Mouse (Mus musculus) ovary, postnatal 14 days (tissue): ENCODE results near the gene Taf3.

Experiments
- DNase-seq: peaks from one replicate; pipeline ENCODE4 v3.0.0; 2022; ENCODE audit warnings: low spot score

Taf3 gene

GRCm38 (mm10) chr2:9875676-9876357, 172.6 kb downstream of the Taf3 start:
- DNase-seq: no peak

DNA sequence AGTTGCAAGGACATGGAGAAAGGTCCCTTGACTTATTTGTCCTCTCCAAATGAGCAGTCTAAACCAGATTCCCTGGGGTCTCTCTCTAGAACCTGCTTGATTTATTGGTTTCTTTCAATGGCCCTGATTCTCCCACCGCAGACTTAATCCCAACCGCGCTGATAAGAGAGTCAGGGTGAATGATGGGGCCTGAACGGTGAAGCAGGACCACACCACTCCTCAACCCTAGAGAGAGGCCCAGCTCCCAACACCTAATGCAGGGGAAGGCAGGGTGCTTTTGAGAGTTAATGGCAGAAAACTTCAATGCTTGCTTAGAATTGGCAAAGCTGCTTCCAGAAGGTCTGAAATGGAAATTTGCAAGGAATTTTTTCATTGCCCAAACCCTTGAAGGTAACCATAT, 173.2 kb downstream of the Taf3 start:
- no peak for DNase-seq

DNA sequence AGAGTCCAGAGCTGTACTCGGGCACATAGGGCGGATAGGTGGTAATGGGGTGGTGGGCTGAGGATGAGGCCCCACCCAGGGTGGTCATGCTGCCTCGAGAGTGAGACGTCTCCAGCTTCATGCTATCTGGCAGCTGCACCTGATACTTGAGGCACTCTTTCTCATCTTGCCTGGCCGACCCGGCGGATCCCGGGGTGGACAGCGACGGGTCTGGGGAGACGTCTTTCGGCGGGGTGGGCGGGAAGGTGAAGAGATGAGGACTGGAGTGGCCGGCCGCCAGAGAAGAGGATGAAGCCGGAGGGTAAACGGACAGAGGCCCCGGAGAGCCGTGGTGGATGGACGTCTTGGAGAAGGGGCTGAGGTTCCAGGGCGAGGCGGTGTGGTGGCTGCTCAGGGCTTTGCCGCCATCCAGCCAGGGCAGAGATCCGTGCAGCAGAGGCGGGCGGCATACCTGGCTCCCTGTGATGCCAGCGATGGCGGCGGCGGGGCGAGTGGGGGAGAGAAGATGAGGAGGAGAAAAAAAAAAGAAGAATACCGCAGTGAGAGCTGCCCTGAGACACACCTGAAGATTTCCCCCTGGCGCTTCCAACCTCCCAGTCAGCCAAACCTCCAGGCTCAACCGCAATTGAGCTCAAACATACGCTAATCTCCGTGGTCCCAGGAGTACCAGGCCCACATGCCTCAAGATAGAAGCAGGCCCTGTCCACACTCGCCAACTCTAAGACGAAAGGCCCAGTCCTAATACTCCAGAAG, 173.8 kb downstream of the Taf3 start:
- no peak for DNase-seq

GRCm38 (mm10) chr2:9873757-9874156, 174.6 kb downstream of the Taf3 start:
- DNase-seq: no peak

DNA sequence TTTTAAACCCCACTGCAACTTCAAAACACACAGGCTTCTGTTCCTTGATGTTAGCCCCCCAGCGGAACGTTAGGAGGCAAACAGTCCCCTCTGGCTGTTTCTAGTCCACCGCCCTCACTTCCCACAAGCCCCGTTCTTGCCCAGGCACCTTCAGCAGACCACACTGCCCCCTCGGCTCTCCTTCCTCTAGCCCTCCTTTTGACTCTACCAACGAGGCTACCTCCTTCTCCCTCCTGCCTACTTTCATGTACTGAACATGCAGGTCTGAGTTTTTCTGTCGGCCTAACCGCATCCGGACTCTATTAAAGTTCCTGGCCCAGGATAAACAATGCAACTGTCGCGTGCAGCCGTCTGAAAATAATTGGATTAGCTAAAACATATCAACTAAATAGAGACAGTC, 175.7 kb downstream of the Taf3 start:
- DNase-seq: no peak

- DNase-seq: no peak
These were observed 176.6 kb downstream of the Taf3 start for GRCm38 (mm10) chr2:9871798-9872197.

DNA sequence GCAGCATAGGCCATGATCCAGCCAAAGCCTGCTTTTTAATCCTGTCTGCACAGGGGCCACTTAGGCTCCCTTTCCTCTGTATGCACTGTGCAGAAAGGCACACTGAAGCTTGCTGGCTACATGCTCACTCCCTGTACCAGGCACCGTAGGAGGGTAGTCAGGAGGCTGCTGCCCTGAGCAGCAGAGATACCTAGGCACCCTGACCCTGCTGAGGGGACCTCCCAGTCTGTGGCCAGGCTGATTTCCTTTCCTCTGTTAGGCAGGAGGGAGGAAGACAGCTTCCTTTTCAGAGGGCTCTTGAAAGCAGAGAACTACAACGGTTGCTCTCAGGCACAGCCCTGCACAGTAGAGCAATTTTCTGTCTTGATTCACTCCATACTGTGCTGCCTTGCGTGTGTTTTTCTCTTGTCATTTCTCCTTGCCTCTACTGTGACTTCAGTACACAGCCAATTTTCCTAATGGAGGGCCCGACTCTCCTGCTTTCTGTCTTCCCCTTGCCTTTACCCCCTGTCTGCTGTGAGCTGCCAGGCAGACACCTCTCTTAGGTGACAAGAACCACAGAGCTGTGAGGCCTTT, 177.2 kb downstream of the Taf3 start:
- no peak for DNase-seq

DNA sequence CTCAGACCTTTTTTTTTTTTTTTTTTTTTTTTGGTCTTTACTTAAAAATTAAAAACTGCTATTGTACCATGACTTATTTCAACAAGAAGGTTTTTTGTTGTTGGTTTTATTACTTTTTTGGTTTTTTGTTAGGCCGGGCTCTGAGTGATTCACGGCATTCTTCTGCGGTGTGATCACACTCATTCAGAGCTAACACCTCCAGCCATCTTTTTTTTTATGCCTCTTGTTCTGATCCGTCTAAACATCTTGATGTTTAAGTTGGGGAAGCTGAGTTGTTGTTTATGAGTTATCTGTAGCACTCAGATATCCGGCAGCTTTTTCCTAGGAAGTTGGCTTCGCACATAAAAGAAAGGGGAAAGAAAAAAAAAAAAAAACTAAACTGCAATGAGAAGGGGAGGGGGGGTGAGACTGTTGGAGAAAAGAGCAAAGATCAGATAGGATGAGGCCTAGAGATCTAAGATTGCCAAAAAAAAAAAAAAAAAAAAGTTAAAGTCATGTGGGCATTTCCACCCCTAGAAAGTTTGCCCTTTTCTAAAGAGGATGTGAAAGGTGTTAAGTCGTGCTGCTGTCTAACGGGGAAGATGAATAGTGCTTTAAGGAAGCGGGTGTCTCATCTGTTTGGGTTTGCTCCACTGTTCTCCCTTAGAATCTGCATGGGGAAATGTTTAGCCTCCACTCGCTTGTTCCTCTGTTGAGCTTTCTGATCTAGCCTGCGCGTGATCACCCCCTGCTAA, 181.1 kb downstream of the Taf3 start:
- no peak for DNase-seq
